Mouse (Mus musculus) lung, adult 18-20 months (tissue): ENCODE results near the gene Tnnt2.

Source experiments
- DNase-seq, 2 experiments: peaks; one replicate each; pipeline ENCODE4 v3.0.0; 2022; ENCODE audit warnings: mixed read lengths in 2 of 2

Gene Tnnt2

GRCm38 (mm10) chr1:135857137-135857775 is 21.1 kb downstream of the Tnnt2 start:
- no peak for DNase-seq

DNA sequence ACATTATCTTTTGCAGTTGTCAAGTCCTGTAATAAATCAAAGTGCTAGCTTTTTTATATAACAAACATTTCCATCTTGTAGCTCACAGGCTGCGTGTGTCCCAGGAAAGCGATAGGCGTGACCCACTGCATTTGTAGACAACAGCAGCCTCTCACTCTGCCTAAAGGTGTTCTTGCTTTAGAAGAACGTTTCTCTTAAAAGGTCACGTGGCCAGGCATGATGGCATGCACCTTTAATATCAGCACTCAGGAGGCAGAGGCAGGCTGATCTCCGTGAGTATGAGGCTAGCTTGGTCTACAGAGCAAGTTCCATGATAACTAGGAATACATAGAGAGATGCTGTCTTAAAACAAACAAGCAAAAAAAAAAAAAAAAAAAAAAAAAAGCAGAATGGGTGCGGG is 22.4 kb downstream of the Tnnt2 start:
- no peak for DNase-seq

GRCm38 (mm10) chr1:135861091-135861490 is 24.9 kb downstream of the Tnnt2 start:
- no peak for DNase-seq

DNA sequence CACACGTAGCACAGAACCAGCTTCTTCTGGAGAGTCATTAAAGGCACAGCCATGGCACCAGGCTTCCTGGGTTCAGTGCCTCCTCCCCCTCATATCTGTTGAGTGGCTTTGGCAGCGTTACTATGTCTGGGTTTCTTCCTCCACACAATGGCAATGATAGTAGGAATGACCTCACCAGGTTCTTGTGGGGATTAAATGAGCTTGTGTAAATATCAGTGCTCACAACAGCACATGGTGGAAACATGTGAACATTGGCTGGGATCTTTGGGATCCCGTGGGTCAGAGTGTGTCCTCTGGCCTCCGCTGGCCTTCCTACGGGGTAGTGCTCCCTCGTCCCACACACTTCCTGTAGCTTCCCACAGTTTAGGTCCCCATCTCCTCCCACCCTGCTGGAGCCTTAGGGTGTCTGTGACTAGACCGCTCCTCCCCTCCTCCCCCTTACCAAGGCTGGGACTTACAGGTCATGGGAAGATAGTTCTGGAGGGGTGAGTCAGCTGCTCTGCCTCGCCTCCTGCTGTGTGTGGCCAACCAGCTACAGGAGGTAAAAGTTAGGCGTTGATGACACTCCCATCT is 25.9 kb downstream of the Tnnt2 start:
- peak in 1 of 2 experiments; percentile 29 for DNase-seq

GRCm38 (mm10) chr1:135862561-135862960 is 26.4 kb downstream of the Tnnt2 start:
- DNase-seq, result no peak

- no peak for DNase-seq
Observed at GRCm38 (mm10) chr1:135863786-135864335, 27.7 kb downstream of the Tnnt2 start.

DNA sequence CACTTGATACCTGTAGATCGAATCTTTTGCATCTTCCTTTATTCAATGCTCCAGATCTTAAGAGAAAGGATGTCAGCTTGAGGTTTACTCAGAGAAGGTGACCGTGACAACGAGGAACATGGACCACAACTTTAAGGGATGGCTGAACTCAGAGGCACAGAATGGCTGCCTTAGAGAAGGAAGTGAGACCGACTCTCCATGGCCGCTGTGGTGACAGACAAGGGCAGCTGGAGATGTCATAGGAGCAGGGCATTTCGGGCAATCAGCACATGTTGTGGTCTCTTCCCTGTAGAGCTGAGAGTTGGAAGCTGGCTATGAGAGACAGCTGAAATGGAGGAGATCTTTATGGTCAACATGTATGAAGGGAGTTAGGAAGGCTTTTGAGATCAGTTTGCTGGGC is 28.7 kb downstream of the Tnnt2 start:
- no peak for DNase-seq

- DNase-seq, result peak; percentile 66 to 75
Observed at GRCm38 (mm10) chr1:135865518-135866194, 29.5 kb downstream of the Tnnt2 start.

DNA sequence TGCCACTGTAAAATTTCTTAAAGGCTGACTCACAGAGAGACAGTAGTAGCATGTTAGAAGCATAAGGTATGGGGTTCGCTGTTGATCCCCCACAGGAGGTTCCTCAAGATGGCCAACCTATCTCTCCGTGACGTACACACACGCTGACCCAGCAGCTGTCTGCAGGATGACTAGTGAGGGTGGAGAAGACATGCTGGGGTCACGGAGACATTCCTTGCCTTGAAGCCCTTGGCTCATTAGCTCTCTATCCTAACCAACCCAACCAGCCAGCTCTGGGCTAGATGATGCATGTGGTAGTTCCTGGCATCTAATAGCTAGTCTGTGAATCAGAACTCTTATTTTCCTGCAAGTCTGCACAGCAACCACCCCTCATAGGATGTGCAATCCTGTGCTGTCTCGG is 32.4 kb downstream of the Tnnt2 start:
- DNase-seq, result no peak

DNA sequence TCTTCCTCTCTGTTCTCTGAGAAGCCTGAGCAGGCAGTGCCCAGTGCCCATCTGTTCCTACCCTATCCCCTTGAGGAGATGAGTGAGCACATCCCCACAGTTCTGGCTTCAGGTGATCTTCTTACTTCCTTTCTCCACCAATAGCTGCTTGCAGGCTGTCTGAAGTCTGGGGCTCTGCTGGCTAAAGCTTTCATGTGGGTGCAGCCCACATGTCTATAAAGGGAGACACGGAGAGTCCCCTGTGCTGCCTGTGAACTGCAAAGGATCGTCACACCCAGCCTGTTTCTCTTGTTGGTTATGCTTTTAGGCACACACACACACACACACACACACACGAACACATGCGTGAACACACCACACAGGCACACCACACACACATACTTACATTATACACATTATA is 36.8 kb downstream of the Tnnt2 start:
- no peak for DNase-seq

- DNase-seq, result no peak
Observed at GRCm38 (mm10) chr1:135877248-135877647, 41.1 kb downstream of the Tnnt2 start.

- peak; percentile 30 to 46 for DNase-seq
Observed at GRCm38 (mm10) chr1:135882385-135883109, 46.4 kb downstream of the Tnnt2 start.

- DNase-seq, result no peak
Observed at GRCm38 (mm10) chr1:135889461-135890185, 53.5 kb downstream of the Tnnt2 start.

DNA sequence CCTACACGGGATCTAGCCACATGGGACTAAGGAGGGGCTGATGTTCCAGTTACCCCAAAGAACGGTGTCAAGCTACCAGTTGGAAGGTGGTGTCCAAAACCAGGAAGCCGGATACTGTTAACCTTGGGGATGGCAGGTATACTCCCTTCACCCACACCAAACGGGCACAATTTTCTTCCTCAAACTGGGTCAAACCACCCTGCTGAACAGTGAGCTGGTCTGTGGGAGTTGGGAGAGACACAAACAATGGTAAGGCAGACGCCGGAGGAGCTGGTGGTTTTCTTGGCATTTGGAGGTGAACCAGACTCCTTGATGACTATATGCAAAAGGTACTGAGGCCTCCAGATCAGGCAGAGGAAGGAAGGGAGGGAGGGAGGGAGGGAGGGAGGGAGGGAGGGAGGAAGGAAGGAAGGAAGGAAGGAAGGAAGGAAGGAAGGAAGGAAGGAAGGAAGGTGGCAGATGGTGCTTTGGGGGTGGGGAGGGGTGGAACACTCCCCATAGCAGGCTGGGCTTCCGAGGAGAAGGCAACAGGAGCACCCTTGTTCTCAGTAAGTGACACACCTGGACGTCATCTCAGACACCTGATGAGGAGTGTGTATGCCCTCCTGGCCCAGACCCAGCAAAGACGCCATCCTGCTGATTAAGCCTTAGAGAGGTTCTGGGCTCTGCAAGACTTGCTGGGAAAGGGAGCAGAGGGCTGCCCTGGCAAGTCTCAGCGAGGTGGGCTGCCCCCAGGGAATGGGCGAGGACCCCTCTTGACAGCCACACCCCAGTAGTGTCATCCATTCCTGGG is 55.5 kb downstream of the Tnnt2 start:
- no peak for DNase-seq

- no peak for DNase-seq
Observed at GRCm38 (mm10) chr1:135892233-135892632, 56.1 kb downstream of the Tnnt2 start.

DNA sequence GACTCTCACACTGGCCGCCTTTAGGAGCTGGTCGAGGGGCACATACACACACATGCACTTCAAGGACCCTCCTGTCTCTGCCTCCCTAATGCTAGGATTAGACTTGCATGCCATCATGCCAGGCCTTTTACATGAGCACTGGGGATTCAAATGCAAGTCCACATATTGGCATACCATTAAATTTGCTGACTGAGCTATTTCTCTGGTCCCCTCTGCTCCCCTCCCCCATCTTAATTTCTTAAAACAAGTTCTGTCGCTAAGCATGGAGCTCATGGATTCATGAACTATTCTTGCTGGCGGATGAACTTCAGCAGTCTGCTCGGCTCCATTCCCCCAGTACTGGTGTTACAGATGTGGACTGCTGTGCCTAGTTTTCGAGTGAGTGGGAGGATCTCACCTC is 56.6 kb downstream of the Tnnt2 start:
- no peak for DNase-seq

GRCm38 (mm10) chr1:135893377-135893776 is 57.2 kb downstream of the Tnnt2 start:
- no peak for DNase-seq

DNA sequence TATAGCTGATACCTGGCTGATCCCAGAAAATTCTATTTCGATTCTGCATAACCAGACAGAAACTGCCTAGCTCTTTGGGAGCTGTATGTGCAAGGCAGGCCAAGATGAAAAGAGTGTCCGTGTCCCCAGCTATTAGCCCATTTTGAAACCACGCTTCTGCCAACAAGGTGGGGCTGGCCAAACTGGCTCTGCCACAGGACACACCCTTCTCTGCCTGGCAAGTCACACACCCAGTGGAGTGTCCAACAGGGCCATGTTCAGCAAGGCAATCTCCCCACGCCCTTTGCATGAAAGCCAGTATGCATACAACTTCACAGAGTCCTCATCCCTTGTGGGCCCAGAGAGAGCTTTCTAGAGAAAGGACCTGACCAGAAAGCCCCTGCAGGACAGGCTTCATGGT is 59.2 kb downstream of the Tnnt2 start:
- DNase-seq, result peak in 1 of 2 experiments; percentile 34

DNA sequence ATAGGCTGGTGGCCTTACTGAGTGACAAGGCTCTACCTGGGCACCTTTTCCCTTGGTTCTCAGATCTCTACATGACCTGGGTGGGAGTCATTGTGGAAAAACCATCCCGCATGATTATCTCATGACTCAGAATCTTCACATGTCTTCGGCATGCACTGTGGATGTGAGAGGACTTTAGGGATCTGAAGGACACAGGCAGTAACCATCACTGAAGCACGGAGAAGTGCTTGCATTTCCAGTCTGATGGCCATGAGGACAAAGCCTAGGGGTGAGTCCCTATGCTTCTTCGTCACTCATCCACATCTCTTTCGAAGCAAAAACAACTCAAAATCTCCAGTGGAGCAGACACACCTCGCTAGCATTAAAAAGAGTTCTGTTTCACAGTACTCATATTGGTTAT is 63.1 kb downstream of the Tnnt2 start:
- DNase-seq, result no peak

DNA sequence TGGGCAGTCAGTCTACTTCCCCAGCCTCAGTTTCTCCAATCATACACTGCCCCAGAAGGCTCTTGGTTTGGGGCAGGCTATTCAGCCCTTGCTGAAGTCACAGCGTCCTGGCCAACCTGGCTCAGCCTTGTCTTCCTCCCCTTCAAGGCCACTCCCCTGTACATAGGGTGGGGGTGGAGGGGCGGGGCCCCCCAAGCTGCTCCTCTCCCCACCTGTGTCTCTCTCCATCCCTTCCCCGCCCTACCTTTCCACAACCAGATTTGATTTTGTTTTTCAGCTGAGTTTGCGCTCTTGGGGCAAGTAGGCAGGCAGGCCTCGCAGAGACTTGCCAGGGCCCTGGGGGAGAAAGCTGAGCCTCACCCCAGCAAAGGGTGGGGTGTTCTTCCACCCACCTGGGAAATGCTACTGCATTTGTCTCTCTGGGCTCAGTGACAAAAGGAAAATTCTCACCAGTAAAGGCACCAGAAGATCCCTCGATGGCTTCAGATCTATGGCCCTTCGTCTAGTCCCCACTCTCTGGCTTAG is 63.9 kb downstream of the Tnnt2 start:
- no peak for DNase-seq
